ENCODE assay signal across 8 mouse cellular contexts in genomic region chrX:7319089-7319721, GRCm38 (mm10). TPM values are rescaled to one million over a fixed set of nuclear protein-coding genes. Genes with fewer than 3 reads are reported as not detected.
DNase-seq lines count a peak whose midpoint lies in the region; ATAC-seq and TF ChIP-seq lines count a peak whose summit lies in the region.

Gene Clcn5 (minus strand): TSS chrX:7319358.

- peak; percentile 98 for ATAC-seq in forebrain, embryonic 16.5 days
- peak; percentile 97 for ATAC-seq in lung, embryonic 14.5 days (ENCODE audit: insufficient read depth)

- peak within 1 kb of the TSS; percentile 84 to 85 for H3K4me3 ChIP-seq in ES-E14 (ENCODE audit: insufficient read depth in 1 of 2, low read depth in 1 of 2, low read length in 2 of 2, poor library complexity in 1 of 2, severe bottlenecking in 1 of 2)
- peak within 1 kb of the TSS; percentile 64 for H3K4me3 ChIP-seq in forebrain, embryonic 16.5 days (replicated peaks; ENCODE audit: low read length)
- peak within 1 kb of the TSS; percentile 68 for H3K4me3 ChIP-seq in layer of hippocampus, adult 2 months
- H3K4me3 ChIP-seq in lung, embryonic 14.5 days (ENCODE audit: low read depth, low read length), result peak within 1 kb of the TSS; percentile 58
- peak within 1 kb of the TSS; percentile 94 for H3K4me3 ChIP-seq in olfactory bulb, adult 2 months (ENCODE audit: insufficient read depth, low read depth, low read length)
- peak within 1 kb of the TSS; percentile 80 for H3K4me3 ChIP-seq in thymus, adult 2 months (ENCODE audit: control insufficient read depth, insufficient read depth, low read length)

- TF ChIP-seq POLR2A in olfactory bulb, adult 2 months (IDR thresholded peaks at IDR 0.05; ENCODE audit: insufficient read depth, low read depth, low read length), result 0 out of 2 replicates have a peak, but pooled peaks have one; percentile 19
- TF ChIP-seq POLR2A in thymus, adult 2 months (IDR thresholded peaks at IDR 0.05; ENCODE audit: control insufficient read depth, extremely low read depth, insufficient read depth, low read length, poor library complexity), result 0 out of 2 replicates have a peak, but pooled peaks have one; percentile 49

- DNase-seq in ES-E14 (ENCODE audit: low read depth, low spot score), result peak; percentile 72
- DNase-seq in cerebellum, adult 11-12 months, result peak; percentile 98
- DNase-seq in heart, postnatal 36 days, result peak; percentile 91
- peak; percentile 91 to 97 for DNase-seq in layer of hippocampus, adult 2 months (ENCODE audit: low spot score in 2 of 2)
- peak; percentile 96 for DNase-seq in lung, embryonic 14.5 days
- peak; percentile 91 for DNase-seq in thymus, adult 2 months

- no peaks in the 10 kb centered on the region for H3K36me3 ChIP-seq in ES-E14 (ENCODE audit: control insufficient read depth, insufficient read depth, low read length, poor library complexity, severe bottlenecking)
- no peaks in the 10 kb centered on the region for H3K36me3 ChIP-seq in forebrain, embryonic 16.5 days (ENCODE audit: control insufficient read depth, insufficient read depth)
- no peaks in the 10 kb centered on the region for H3K36me3 ChIP-seq in lung, embryonic 14.5 days (ENCODE audit: insufficient read depth)
- no peaks in the 10 kb centered on the region for H3K36me3 ChIP-seq in thymus, adult 2 months (ENCODE audit: control insufficient read depth, insufficient read depth, low read length)

- H3K27ac ChIP-seq in ES-E14 (ENCODE audit: insufficient read depth, low read depth, low read length, poor library complexity, severe bottlenecking), result no peak within 1 kb of the TSS
- H3K27ac ChIP-seq in forebrain, embryonic 16.5 days (ENCODE audit: low read length), result peak within 1 kb of the TSS; percentile 94
- H3K27ac ChIP-seq in layer of hippocampus, adult 2 months, result peak within 1 kb of the TSS; percentile 87
- peak within 1 kb of the TSS; percentile 88 for H3K27ac ChIP-seq in lung, embryonic 14.5 days (ENCODE audit: low read depth)
- H3K27ac ChIP-seq in olfactory bulb, adult 2 months (ENCODE audit: insufficient read depth, low read depth, low read length), result peak within 1 kb of the TSS; percentile 83
- no peak within 1 kb of the TSS for H3K27ac ChIP-seq in thymus, adult 2 months (ENCODE audit: control insufficient read depth, insufficient read depth, low read length)

- WGBS in forebrain, embryonic 16.5 days, result 24% methylated on average over 31 of the region's 43 CpGs
- 18% methylated on average over 41 of the region's 43 CpGs for WGBS in lung, embryonic 14.5 days
- 13% methylated on average over 43 of the region's 43 CpGs for WGBS in olfactory bulb, adult 2 months
- 2% methylated on average over 32 of the region's 43 CpGs for WGBS in thymus, adult 2 months

- intact Hi-C loops in heart, postnatal 36 days (cut with DNase I), result loop anchor here (5.0 to 10.0 kb wide), 2 partner anchors 132 to 394 kb away; no protein-coding TSS in a partner anchor

- in situ Hi-C loops in ES-E14 (cut with MboI; ENCODE audit: low sequenced_read_pairs in 2 of 2, unreplicated experiment in 2 of 2), result no loop called here

- H3K9ac ChIP-seq in ES-E14 (ENCODE audit: insufficient read depth, low read depth, low read length, poor library complexity, severe bottlenecking), result peak within 1 kb of the TSS; percentile 79
- H3K9ac ChIP-seq in forebrain, embryonic 16.5 days (replicated peaks; ENCODE audit: low read depth, low read length), result peak within 1 kb of the TSS; percentile 73
- H3K9ac ChIP-seq in lung, embryonic 14.5 days, result peak within 1 kb of the TSS; percentile 71

- peaks cover 0 to 2% of the 10 kb centered on the region in 2 experiments; a peak in 1 of 4 replicates for H3K4me1 ChIP-seq in ES-E14 (ENCODE audit: control insufficient read depth in 2 of 2, insufficient read depth in 2 of 2, low read length in 2 of 2, poor library complexity in 1 of 2)
- H3K4me1 ChIP-seq in forebrain, embryonic 16.5 days (replicated peaks; ENCODE audit: control insufficient read depth, insufficient read depth, low read length), result peaks cover 11% of the 10 kb centered on the region
- H3K4me1 ChIP-seq in lung, embryonic 14.5 days (ENCODE audit: insufficient read depth), result no peaks in the 10 kb centered on the region
- 0 out of 2 replicates have a peak, but pooled peaks cover 2% of the 10 kb centered on the region for H3K4me1 ChIP-seq in olfactory bulb, adult 2 months (ENCODE audit: control insufficient read depth, insufficient read depth, low read length)
- H3K4me1 ChIP-seq in thymus, adult 2 months (replicated peaks; ENCODE audit: control insufficient read depth, insufficient read depth, low read length), result no peaks in the 10 kb centered on the region

- TF ChIP-seq CTCF in layer of hippocampus, adult 2 months (conservative IDR thresholded peaks at IDR 0.05), result no peak
- TF ChIP-seq CTCF in lung, embryonic 14.5 days (IDR thresholded peaks at IDR 0.05; ENCODE audit: low read depth), result no peak
- no peak for TF ChIP-seq CTCF in olfactory bulb, adult 2 months (IDR thresholded peaks at IDR 0.05; ENCODE audit: insufficient read depth, low read depth, low read length)
- no peak for TF ChIP-seq CTCF in thymus, adult 2 months (IDR thresholded peaks at IDR 0.05; ENCODE audit: borderline replicate concordance, control insufficient read depth, extremely low read depth, insufficient read depth, low read length, poor library complexity)

- H3K4me2 ChIP-seq in forebrain, embryonic 16.5 days (ENCODE audit: low read length), result peak within 1 kb of the TSS; percentile 49
- H3K4me2 ChIP-seq in lung, embryonic 14.5 days, result peak within 1 kb of the TSS; percentile 58

- H3K27me3 ChIP-seq in forebrain, embryonic 16.5 days (replicated peaks; ENCODE audit: control insufficient read depth, insufficient read depth, low read length), result no peaks in the 10 kb centered on the region
- H3K27me3 ChIP-seq in lung, embryonic 14.5 days (ENCODE audit: insufficient read depth, low read length), result no peaks in the 10 kb centered on the region
- no peaks in the 10 kb centered on the region for H3K27me3 ChIP-seq in thymus, adult 2 months (ENCODE audit: control insufficient read depth, insufficient read depth, low read length)

- H3K9me3 ChIP-seq in ES-E14 (ENCODE audit: control insufficient read depth, insufficient read depth, low read depth, low read length), result no peaks in the 10 kb centered on the region
- no peaks in the 10 kb centered on the region for H3K9me3 ChIP-seq in forebrain, embryonic 16.5 days (ENCODE audit: control insufficient read depth, low read length)
- H3K9me3 ChIP-seq in lung, embryonic 14.5 days (ENCODE audit: low read depth, low read length), result no peaks in the 10 kb centered on the region

TF ChIP-seq in ES-E14, 5 proteins besides CTCF, POLR2A, EP300 and RAD21:
- TF ChIP-seq CHD2 (IDR thresholded peaks at IDR 0.05; ENCODE audit: low read depth, low read length), result no peak
- TF ChIP-seq ZC3H11A (IDR thresholded peaks at IDR 0.05; ENCODE audit: borderline replicate concordance, low read depth, low read length), result no peak
- peak; percentile 61; the same call in 1 of the 2 replicates for TF ChIP-seq ZNF384 (IDR thresholded peaks at IDR 0.05; ENCODE audit: low read depth, low read length)

RNA-seq across cellular contexts. Expression of gene Clcn5, which starts in this region (rescaled TPM):
- total RNA-seq in ES-E14 (2012; rRNA removed), result 38.0 and 41.5 TPM in 2 replicates
- polyA plus RNA-seq in forebrain, embryonic 16.5 days (2015; fragmentation: Nextera tagmentation; extraction: Ambion mirVana), result 6.1 and 6.2 TPM in 2 replicates
- 1 to 10 TPM; 2.4 to 4.3 TPM for total RNA-seq in heart, postnatal 36 days (2021)
- total RNA-seq in layer of hippocampus, adult 2 months (2021), result 1 to 10 TPM; 5.7 to 6.9 TPM
- polyA plus RNA-seq in lung, embryonic 14.5 days (2014; fragmentation: Nextera tagmentation; extraction: Ambion mirVana), result 14.7 and 17.0 TPM in 2 replicates
- polyA plus RNA-seq in olfactory bulb, adult 2 months (2012; ENCODE audit: insufficient read depth, insufficient read length, low replicate concordance, missing spikeins), result not detected in 2 replicates
- polyA plus RNA-seq in thymus, adult 2 months (2012; rRNA removed), result 3.2 and 3.9 TPM in 2 replicates

Comparison
In these comparisons a context has a peak if more than half of its experiments do, and no peak if none do; other contexts are left out.
1. H3K27ac ChIP-seq: peak in forebrain, embryonic 16.5 days (single experiment), layer of hippocampus, adult 2 months (single experiment), lung, embryonic 14.5 days (single experiment) and olfactory bulb, adult 2 months (single experiment); none in ES-E14 (single experiment) and thymus, adult 2 months (single experiment).
2. Peak in every context shown above with its lines, with median percentiles within 50 percentile points of each other: DNase-seq, H3K4me3 ChIP-seq and H3K9ac ChIP-seq.